Mouse (Mus musculus) liver, adult 2 months (tissue): ENCODE results near the gene Kcnh1.

ENCODE experiments used
- CTCF ChIP-seq: fragments of 200-500 bp; IDR thresholded peaks from 2 replicates; pipeline ENCODE4 v1.5.1; 2011; ENCODE audit warnings: low read depth, low read length, control low read depth
- POLR2A ChIP-seq: fragments of 200-500 bp; IDR thresholded peaks from 2 replicates; pipeline ENCODE4 v1.6.1; 2011; ENCODE audit warnings: low read length, control low read depth; ENCODE audit not compliant: insufficient read depth; ENCODE audit errors: extremely low read depth

GRCm38 (mm10) chr1:192454981-192455380 lies 264.4 kb downstream of the Kcnh1 start:
- TF ChIP-seq CTCF (no peak), POLR2A (no peak)
